Mouse (Mus musculus): Measurements from ENCODE around the gene Olfr53. TPM values are rescaled to one million over a fixed set of nuclear protein-coding genes. Genes with fewer than 3 reads are reported as not detected.
"Not testable (repeated sequence)": the region's sequence is repeated elsewhere in the genome, so short reads cannot be mapped to it uniquely, and the experiment has no call there.

The Olfr53 gene
- not detected in 2 replicates for polyA plus RNA-seq (2014; fragmentation: Nextera tagmentation; extraction: Ambion mirVana)

DNA sequence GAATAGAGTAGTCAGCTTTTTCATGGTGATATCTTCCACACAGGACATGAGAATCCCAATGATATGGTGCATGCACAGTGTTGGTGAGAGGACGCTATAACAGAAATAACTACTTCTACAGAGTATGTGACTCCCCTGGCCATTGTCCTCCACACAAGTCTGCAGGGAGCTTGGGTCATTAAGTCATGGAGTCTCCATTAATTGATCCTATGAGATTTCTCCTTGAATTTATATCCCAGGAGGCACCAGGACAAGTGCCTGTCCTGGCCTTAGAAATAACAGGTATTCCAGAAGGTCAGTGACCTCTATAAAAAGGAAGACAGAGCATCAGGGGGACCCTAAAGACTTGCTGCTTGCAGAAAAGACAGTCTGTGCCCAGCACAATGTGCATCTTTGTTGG is at the start of gene Olfr53:
Gene Olfr53 (plus strand): TSS at position 301 of the 400 bp plus-strand sequence.
- Histone ChIP-seq H3K4me1 (ENCODE audit: control insufficient read depth, insufficient read depth, low read length) (no peaks in the 10 kb centered on the region), H3K36me3 (replicated peaks; ENCODE audit: control insufficient read depth, insufficient read depth, low read depth, low read length) (no peaks in the 10 kb centered on the region)
- 90% methylated on average over 1 of the region's 1 CpGs for WGBS

GRCm38 (mm10) chr7:140600969-140601368 is 45.3 kb upstream of the Olfr53 start, which contains the start of gene Olfr46:
Gene Olfr46, plus strand, starts transcription at chr7:140601269.
- not testable (repeated sequence) for H3K4me2 ChIP-seq (ENCODE audit: low read depth, low read length); H3K9me3 ChIP-seq (replicated peaks; ENCODE audit: control insufficient read depth, low read length); H3K27me3 ChIP-seq (ENCODE audit: control insufficient read depth, insufficient read depth, low read length); H3K4me3 ChIP-seq (ENCODE audit: low read depth, low read length); H3K4me1 ChIP-seq (ENCODE audit: control insufficient read depth, insufficient read depth, low read length); DNase-seq (ENCODE audit: low spot score); H3K27ac ChIP-seq (replicated peaks; ENCODE audit: low read depth, low read length); ATAC-seq (replicated peaks; ENCODE audit: insufficient number of reproducible peaks, low FRiP score, low TSS enrichment, low read depth); H3K36me3 ChIP-seq (replicated peaks; ENCODE audit: control insufficient read depth, insufficient read depth, low read depth, low read length); H3K9ac ChIP-seq (replicated peaks; ENCODE audit: low read length)
- WGBS = 74% methylated on average over 2 of the region's 2 CpGs

More for the DNA sequence above, at the start of gene Olfr53:
- Histone ChIP-seq H3K27ac (replicated peaks; ENCODE audit: low read depth, low read length) (no peak within 1 kb of the TSS), H3K27me3 (ENCODE audit: control insufficient read depth, insufficient read depth, low read length) (no peaks in the 10 kb centered on the region), H3K4me3 (ENCODE audit: low read depth, low read length) (no peak within 1 kb of the TSS), H3K4me2 (ENCODE audit: low read depth, low read length) (no peak within 1 kb of the TSS), H3K9me3 (replicated peaks; ENCODE audit: control insufficient read depth, low read length) (no peaks in the 10 kb centered on the region), H3K9ac (replicated peaks; ENCODE audit: low read length) (no peak within 1 kb of the TSS)
- no peak for DNase-seq (ENCODE audit: low spot score)
- ATAC-seq (replicated peaks; ENCODE audit: insufficient number of reproducible peaks, low FRiP score, low TSS enrichment, low read depth) = no peak

- not testable (repeated sequence) for H3K4me3 ChIP-seq (ENCODE audit: low read depth, low read length); H3K27ac ChIP-seq (replicated peaks; ENCODE audit: low read depth, low read length); H3K4me2 ChIP-seq (ENCODE audit: low read depth, low read length); DNase-seq (ENCODE audit: low spot score); H3K9ac ChIP-seq (replicated peaks; ENCODE audit: low read length); H3K9me3 ChIP-seq (replicated peaks; ENCODE audit: control insufficient read depth, low read length); H3K36me3 ChIP-seq (replicated peaks; ENCODE audit: control insufficient read depth, insufficient read depth, low read depth, low read length); H3K27me3 ChIP-seq (ENCODE audit: control insufficient read depth, insufficient read depth, low read length); ATAC-seq (replicated peaks; ENCODE audit: insufficient number of reproducible peaks, low FRiP score, low TSS enrichment, low read depth); H3K4me1 ChIP-seq (ENCODE audit: control insufficient read depth, insufficient read depth, low read length)
- WGBS = 96% methylated on average over 3 of the region's 3 CpGs
Observed at GRCm38 (mm10) chr7:140628670-140629069, 17.6 kb upstream of the Olfr53 start, which contains the start of gene Olfr61. Gene Olfr61, plus strand, starts transcription at chr7:140628970.

DNA sequence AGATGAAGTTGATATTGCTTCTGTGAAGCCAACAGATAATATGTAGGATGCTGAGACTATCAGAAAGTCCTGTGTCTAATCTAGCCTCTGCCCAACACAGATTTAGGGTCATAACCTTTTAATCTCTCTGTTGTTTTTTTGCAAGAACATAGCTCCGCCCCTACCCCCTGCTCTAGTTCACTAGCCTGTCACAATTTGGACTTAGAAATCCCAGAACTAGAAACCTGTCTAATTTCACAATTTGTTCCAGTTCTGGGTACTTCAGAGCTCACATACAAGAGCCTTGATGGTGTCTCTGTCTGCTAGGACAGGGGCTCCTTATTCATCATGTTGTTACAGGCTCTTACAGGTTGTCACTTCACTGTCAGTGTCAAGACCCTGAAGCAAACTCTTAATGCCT is 15.7 kb upstream of the Olfr53 start:
- WGBS = 92% methylated on average over 1 of the region's 1 CpGs
- no peak for ATAC-seq (replicated peaks; ENCODE audit: insufficient number of reproducible peaks, low FRiP score, low TSS enrichment, low read depth)
- no peak for DNase-seq (ENCODE audit: low spot score)
- Histone ChIP-seq H3K9me3 (replicated peaks; ENCODE audit: control insufficient read depth, low read length) (no peaks in the 10 kb centered on the region), H3K4me2 (ENCODE audit: low read depth, low read length) (no peak overlapping the region), H3K9ac (replicated peaks; ENCODE audit: low read length) (no peak overlapping the region), H3K4me3 (ENCODE audit: low read depth, low read length) (no peak overlapping the region), H3K27me3 (ENCODE audit: control insufficient read depth, insufficient read depth, low read length) (no peaks in the 10 kb centered on the region), H3K27ac (replicated peaks; ENCODE audit: low read depth, low read length) (no peak overlapping the region), H3K36me3 (replicated peaks; ENCODE audit: control insufficient read depth, insufficient read depth, low read depth, low read length) (no peaks in the 10 kb centered on the region), H3K4me1 (ENCODE audit: control insufficient read depth, insufficient read depth, low read length) (no peaks in the 10 kb centered on the region)

- Histone ChIP-seq H3K4me1 (ENCODE audit: control insufficient read depth, insufficient read depth, low read length) (no peaks in the 10 kb centered on the region), H3K27me3 (ENCODE audit: control insufficient read depth, insufficient read depth, low read length) (no peaks in the 10 kb centered on the region), H3K27ac (replicated peaks; ENCODE audit: low read depth, low read length) (no peak within 1 kb of the TSS), H3K4me2 (ENCODE audit: low read depth, low read length) (no peak within 1 kb of the TSS), H3K4me3 (ENCODE audit: low read depth, low read length) (no peak within 1 kb of the TSS), H3K9me3 (replicated peaks; ENCODE audit: control insufficient read depth, low read length) (no peaks in the 10 kb centered on the region), H3K9ac (replicated peaks; ENCODE audit: low read length) (no peak within 1 kb of the TSS), H3K36me3 (replicated peaks; ENCODE audit: control insufficient read depth, insufficient read depth, low read depth, low read length) (no peaks in the 10 kb centered on the region)
- DNase-seq (ENCODE audit: low spot score) (no peak), ATAC-seq (replicated peaks; ENCODE audit: insufficient number of reproducible peaks, low FRiP score, low TSS enrichment, low read depth) (no peak)
- 80% methylated on average over 4 of the region's 4 CpGs for WGBS
Observed at GRCm38 (mm10) chr7:140659630-140660029, 13.4 kb downstream of the Olfr53 start, which contains the start of gene Olfr539. Gene Olfr539, plus strand, starts transcription at chr7:140659930.

DNA sequence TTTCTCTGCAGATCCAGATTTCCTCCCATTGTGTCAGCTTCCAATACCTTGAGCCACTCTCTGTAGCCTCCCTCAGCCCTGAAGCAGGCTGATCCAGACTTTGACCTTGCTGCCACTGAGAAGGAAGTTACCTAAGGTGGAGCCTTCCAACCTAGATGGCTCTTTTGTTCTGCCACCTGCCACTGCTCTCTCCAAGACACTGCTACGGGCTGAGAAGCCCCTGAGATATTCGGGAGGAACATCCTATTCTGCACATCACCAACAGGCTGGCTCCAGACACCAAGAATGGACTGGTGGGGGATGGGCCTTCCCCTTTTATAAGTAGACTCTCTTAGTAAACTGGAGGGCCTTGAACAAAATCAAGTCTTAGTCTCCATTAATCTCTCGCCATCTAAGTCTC is 24.4 kb downstream of the Olfr53 start:
- not testable (repeated sequence) for DNase-seq (ENCODE audit: low spot score); H3K27me3 ChIP-seq (ENCODE audit: control insufficient read depth, insufficient read depth, low read length); H3K36me3 ChIP-seq (replicated peaks; ENCODE audit: control insufficient read depth, insufficient read depth, low read depth, low read length); H3K4me1 ChIP-seq (ENCODE audit: control insufficient read depth, insufficient read depth, low read length); H3K4me2 ChIP-seq (ENCODE audit: low read depth, low read length); H3K27ac ChIP-seq (replicated peaks; ENCODE audit: low read depth, low read length); ATAC-seq (replicated peaks; ENCODE audit: insufficient number of reproducible peaks, low FRiP score, low TSS enrichment, low read depth); H3K4me3 ChIP-seq (ENCODE audit: low read depth, low read length); H3K9ac ChIP-seq (replicated peaks; ENCODE audit: low read length); H3K9me3 ChIP-seq (replicated peaks; ENCODE audit: control insufficient read depth, low read length)
- WGBS = 86% methylated on average over 3 of the region's 3 CpGs

DNA sequence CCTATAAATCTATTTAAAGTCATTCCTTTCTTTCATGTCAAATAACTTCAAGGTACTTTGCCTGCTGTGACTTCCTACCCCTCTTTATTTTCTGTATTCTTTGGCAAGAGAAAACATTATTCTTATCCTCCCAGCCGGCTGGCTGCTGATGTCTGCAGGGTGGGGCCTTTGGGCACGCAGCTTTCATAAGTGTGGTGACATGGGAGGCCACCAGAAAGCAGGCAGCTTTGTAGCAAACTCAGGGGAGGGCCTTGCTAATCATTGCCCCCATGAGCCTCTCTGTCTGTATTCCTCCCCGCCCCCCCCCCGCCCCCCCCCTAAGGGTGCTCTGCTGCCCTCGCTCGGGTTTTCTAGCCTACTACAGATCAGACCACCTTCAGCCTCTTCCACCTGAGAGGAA is 29.6 kb downstream of the Olfr53 start:
- H3K4me3 ChIP-seq (ENCODE audit: low read depth, low read length) = no peak overlapping the region
- no peak overlapping the region for H3K9ac ChIP-seq (replicated peaks; ENCODE audit: low read length)
- H3K4me2 ChIP-seq (ENCODE audit: low read depth, low read length) = 0 out of 2 replicates have a peak overlapping the region, but pooled peaks have one; percentile 10
- H3K4me1 ChIP-seq (ENCODE audit: control insufficient read depth, insufficient read depth, low read length) = no peaks in the 10 kb centered on the region
- H3K9me3 ChIP-seq (replicated peaks; ENCODE audit: control insufficient read depth, low read length) = no peaks in the 10 kb centered on the region
- H3K27ac ChIP-seq (replicated peaks; ENCODE audit: low read depth, low read length) = no peak overlapping the region
- no peak for ATAC-seq (replicated peaks; ENCODE audit: insufficient number of reproducible peaks, low FRiP score, low TSS enrichment, low read depth)
- under 1% methylated on average over 6 of the region's 6 CpGs for WGBS
- no peaks in the 10 kb centered on the region for H3K36me3 ChIP-seq (replicated peaks; ENCODE audit: control insufficient read depth, insufficient read depth, low read depth, low read length)
- no peaks in the 10 kb centered on the region for H3K27me3 ChIP-seq (ENCODE audit: control insufficient read depth, insufficient read depth, low read length)
- no peak for DNase-seq (ENCODE audit: low spot score)

DNA sequence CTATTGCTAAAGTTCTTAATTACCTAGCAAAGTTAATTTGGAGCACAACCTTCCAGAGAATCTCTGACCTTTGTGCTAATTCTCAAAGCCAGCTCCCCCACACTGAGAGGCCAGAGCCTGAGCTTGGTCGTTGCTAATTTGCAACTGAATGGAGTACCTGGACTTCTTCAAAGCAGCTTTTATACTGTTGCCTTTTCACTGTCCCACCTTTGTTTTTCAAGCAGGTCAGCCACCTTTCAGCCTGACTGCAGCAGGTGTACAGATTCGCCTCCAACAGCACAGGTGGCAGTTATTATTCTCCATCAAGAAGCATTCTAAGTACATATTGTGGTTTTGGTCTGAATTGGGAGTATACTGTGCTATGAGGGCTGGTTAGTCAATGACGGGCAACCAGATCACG is 33.3 kb downstream of the Olfr53 start:
- H3K27ac ChIP-seq (replicated peaks; ENCODE audit: low read depth, low read length); H3K27me3 ChIP-seq (ENCODE audit: control insufficient read depth, insufficient read depth, low read length); H3K36me3 ChIP-seq (replicated peaks; ENCODE audit: control insufficient read depth, insufficient read depth, low read depth, low read length); H3K4me1 ChIP-seq (ENCODE audit: control insufficient read depth, insufficient read depth, low read length); ATAC-seq (replicated peaks; ENCODE audit: insufficient number of reproducible peaks, low FRiP score, low TSS enrichment, low read depth); DNase-seq (ENCODE audit: low spot score); H3K9ac ChIP-seq (replicated peaks; ENCODE audit: low read length); H3K4me2 ChIP-seq (ENCODE audit: low read depth, low read length); H3K4me3 ChIP-seq (ENCODE audit: low read depth, low read length); H3K9me3 ChIP-seq (replicated peaks; ENCODE audit: control insufficient read depth, low read length): not testable (repeated sequence)
- WGBS = 75% methylated on average over 4 of the region's 4 CpGs
